Mouse (Mus musculus) stomach, embryonic 14.5 days (tissue): ENCODE results near the gene Man2b1. TPM values are rescaled to one million over a fixed set of nuclear protein-coding genes. Genes with fewer than 3 reads are reported as not detected.

Experiments
- ATAC-seq: fragments of 200-750 bp; cut with Nextera tagmentation; 2 replicates; pipeline ENCODE4 v1.8.0; 2017; ENCODE audit warnings: low read depth, moderate TSS enrichment; ENCODE audit not compliant: insufficient number of reproducible peaks, insufficient read depth, low FRiP score
- H3K27ac ChIP-seq: fragments of 300-500 bp; sonication (generic); 2 replicates; pipeline ENCODE4 v1.5.1; 2014; ENCODE audit warnings: mild to moderate bottlenecking, low read length, moderate library complexity, mixed read lengths
- H3K27me3 ChIP-seq: fragments of 300-500 bp; sonication (generic); 2 replicates; pipeline ENCODE4 v1.6.1; 2014; ENCODE audit warnings: low read length, control low read depth, mixed read lengths; ENCODE audit not compliant: control insufficient read depth, insufficient read depth
- H3K36me3 ChIP-seq: fragments of 300-500 bp; sonication (generic); 2 replicates; pipeline ENCODE4 v1.6.1; 2014; ENCODE audit warnings: mild to moderate bottlenecking, control low read depth, low read length, moderate library complexity, mixed read lengths; ENCODE audit not compliant: control insufficient read depth, insufficient read depth
- H3K4me1 ChIP-seq: fragments of 300-500 bp; sonication (generic); 2 replicates; pipeline ENCODE4 v1.6.1; 2014; ENCODE audit warnings: low read length, control low read depth, mixed read lengths; ENCODE audit not compliant: control insufficient read depth, insufficient read depth
- H3K4me2 ChIP-seq: fragments of 300-500 bp; sonication (generic); replicated peaks from 2 replicates; pipeline ENCODE4 v1.6.1; 2014; ENCODE audit warnings: low read depth, low read length, control low read depth
- H3K4me3 ChIP-seq: fragments of 300-500 bp; sonication (generic); 2 replicates; pipeline ENCODE4 v1.5.1; 2014; ENCODE audit warnings: low read depth, low read length, control low read depth
- H3K9ac ChIP-seq: fragments of 300-500 bp; sonication (generic); replicated peaks from 2 replicates; pipeline ENCODE4 v1.6.1; 2014; ENCODE audit warnings: low read depth, mild to moderate bottlenecking, control low read depth, low read length, moderate library complexity, mixed read lengths
- H3K9me3 ChIP-seq: fragments of 300-500 bp; sonication (generic); 2 replicates; pipeline ENCODE4 v1.6.1; 2016; ENCODE audit warnings: low read depth, low read length, control low read depth; ENCODE audit not compliant: control insufficient read depth
- WGBS: fragments of 180-500 bp; shearing (Covaris S2); extraction: QIAGEN DNeasy Blood & Tissue Kit; methylation state at CpG from one replicate; pipeline ENCODE4 v1.1.7; 2014; 5-methylcytosine and 5-hydroxymethylcytosine counted together
- polyA plus RNA-seq: library from polyadenylated mRNA; unstranded; fragments of >200 nt; fragmentation: Nextera tagmentation; extraction: Ambion mirVana; gene quantifications from 2 replicates; pipeline ENCODE4 v1.2.1, GENCODE M21; 2014

The Man2b1 gene
- polyA plus RNA-seq = 41.5 and 45.9 TPM in 2 replicates

GRCm38 (mm10) chr8:85083108-85083813, at the start of gene Man2b1:
Man2b1 (plus strand) TSS chr8:85083270.
- H3K4me3 ChIP-seq = peak within 1 kb of the TSS; percentile 67
- peak within 1 kb of the TSS; percentile 85 for H3K4me2 ChIP-seq
- peak within 1 kb of the TSS; percentile 41 for H3K9ac ChIP-seq
- no peaks in the 10 kb centered on the region for H3K9me3 ChIP-seq
- WGBS = under 1% methylated on average over 30 of the region's 30 CpGs
- H3K4me1 ChIP-seq = peaks cover 15% of the 10 kb centered on the region
- H3K36me3 ChIP-seq = peaks cover 21% of the 10 kb centered on the region
- no peaks in the 10 kb centered on the region for H3K27me3 ChIP-seq
- peak; percentile 87 for ATAC-seq
- H3K27ac ChIP-seq = peak within 1 kb of the TSS; percentile 27; the same call in 1 of the 2 replicates

- no peaks in the 10 kb centered on the region for H3K27me3 ChIP-seq
- no peaks in the 10 kb centered on the region for H3K9me3 ChIP-seq
- peaks cover 47% of the 10 kb centered on the region for H3K36me3 ChIP-seq
- H3K4me2 ChIP-seq = no peak overlapping the region
- peaks cover 18% of the 10 kb centered on the region for H3K4me1 ChIP-seq
- no peak overlapping the region for H3K9ac ChIP-seq
- H3K4me3 ChIP-seq = no peak overlapping the region
- no peak for ATAC-seq
- H3K27ac ChIP-seq = no peak overlapping the region
- 54% methylated on average over 1 of the region's 1 CpGs for WGBS
These were observed 49.2 kb upstream of the Man2b1 start for GRCm38 (mm10) chr8:85033867-85034266.

GRCm38 (mm10) chr8:85034764-85035163, 48.3 kb upstream of the Man2b1 start:
- Histone ChIP-seq H3K9me3 (no peaks in the 10 kb centered on the region), H3K4me1 (peaks cover 17% of the 10 kb centered on the region), H3K9ac (peak overlapping the region; percentile 22; the same call in 1 of the 2 replicates), H3K27ac (peak overlapping the region; percentile 22; the same call in 1 of the 2 replicates), H3K27me3 (no peaks in the 10 kb centered on the region), H3K4me3 (peak overlapping the region; percentile 84), H3K4me2 (peak overlapping the region; percentile 96), H3K36me3 (peaks cover 39% of the 10 kb centered on the region)
- 1% methylated on average over 13 of the region's 13 CpGs for WGBS
- ATAC-seq = no peak

GRCm38 (mm10) chr8:85035165-85035727, 47.8 kb upstream of the Man2b1 start:
- Histone ChIP-seq H3K4me3 (peak overlapping the region; percentile 84), H3K4me2 (peak overlapping the region; percentile 96), H3K27ac (peak overlapping the region; percentile 99), H3K27me3 (no peaks in the 10 kb centered on the region), H3K4me1 (peaks cover 17% of the 10 kb centered on the region), H3K9ac (peak overlapping the region; percentile 60; the same call in 1 of the 2 replicates), H3K9me3 (no peaks in the 10 kb centered on the region), H3K36me3 (peaks cover 38% of the 10 kb centered on the region)
- no peak for ATAC-seq
- WGBS = 3% methylated on average over 12 of the region's 12 CpGs

GRCm38 (mm10) chr8:85035728-85036310, 47.3 kb upstream of the Man2b1 start:
- peak; percentile 19; the same call in 1 of the 2 replicates for ATAC-seq
- WGBS = 1% methylated on average over 15 of the region's 15 CpGs
- peak overlapping the region; percentile 84 for H3K4me3 ChIP-seq
- H3K27ac ChIP-seq = peak overlapping the region; percentile 99
- peaks cover 17% of the 10 kb centered on the region for H3K4me1 ChIP-seq
- peaks cover 39% of the 10 kb centered on the region for H3K36me3 ChIP-seq
- peak overlapping the region; percentile 96 for H3K4me2 ChIP-seq
- peak overlapping the region; percentile 60 for H3K9ac ChIP-seq
- H3K27me3 ChIP-seq = no peaks in the 10 kb centered on the region
- H3K9me3 ChIP-seq = no peaks in the 10 kb centered on the region

GRCm38 (mm10) chr8:85036381-85036717, 46.7 kb upstream of the Man2b1 start:
- Histone ChIP-seq H3K9ac (peak overlapping the region; percentile 60), H3K4me1 (peaks cover 17% of the 10 kb centered on the region), H3K36me3 (peaks cover 40% of the 10 kb centered on the region), H3K27me3 (no peaks in the 10 kb centered on the region), H3K9me3 (no peaks in the 10 kb centered on the region), H3K4me3 (peak overlapping the region; percentile 84), H3K27ac (peak overlapping the region; percentile 99), H3K4me2 (peak overlapping the region; percentile 96)
- under 1% methylated on average over 9 of the region's 9 CpGs for whole genome bisulfite sequencing
- peak; percentile 21; the same call in 1 of the 2 replicates for ATAC-seq

- under 1% methylated on average over 59 of the region's 59 CpGs for WGBS
- ATAC-seq = peak; percentile 92
- peak within 1 kb of the TSS; percentile 84 for H3K4me3 ChIP-seq
- H3K9me3 ChIP-seq = no peaks in the 10 kb centered on the region
- H3K4me2 ChIP-seq = peak within 1 kb of the TSS; percentile 96
- H3K27me3 ChIP-seq = no peaks in the 10 kb centered on the region
- H3K4me1 ChIP-seq = peaks cover 17% of the 10 kb centered on the region
- peak within 1 kb of the TSS; percentile 99 for H3K27ac ChIP-seq
- peak within 1 kb of the TSS; percentile 87 for H3K9ac ChIP-seq
- H3K36me3 ChIP-seq = peaks cover 36% of the 10 kb centered on the region
These were observed 46.2 kb upstream of the Man2b1 start, which contains the start of gene Tnpo2 for GRCm38 (mm10) chr8:85036718-85037365. Tnpo2 (plus strand) TSS chr8:85036915.

GRCm38 (mm10) chr8:85037366-85037680, 45.7 kb upstream of the Man2b1 start:
- Histone ChIP-seq H3K27ac (peak overlapping the region; percentile 99), H3K36me3 (peaks cover 31% of the 10 kb centered on the region), H3K4me3 (peak overlapping the region; percentile 84), H3K9me3 (no peaks in the 10 kb centered on the region), H3K9ac (peak overlapping the region; percentile 87), H3K4me1 (peaks cover 17% of the 10 kb centered on the region), H3K27me3 (no peaks in the 10 kb centered on the region), H3K4me2 (peak overlapping the region; percentile 86)
- WGBS = under 1% methylated on average over 14 of the region's 14 CpGs
- peak; percentile 56 for ATAC-seq
